Mouse (Mus musculus) kidney, adult 2 months (tissue): ENCODE results near the gene Tmem86a. TPM values are rescaled to one million over a fixed set of nuclear protein-coding genes. Genes with fewer than 3 reads are reported as not detected.

ENCODE experiments used
- DNase-seq: peaks from one replicate; pipeline ENCODE4 v3.0.0; 2021
- H3K27ac ChIP-seq: fragments of 200-500 bp; 2 replicates; pipeline ENCODE4 v1.5.1; 2012; ENCODE audit warnings: low read depth, low read length, control low read depth, inconsistent platforms; ENCODE audit not compliant: insufficient read depth
- H3K27me3 ChIP-seq: fragments of 200-500 bp; replicated peaks from 2 replicates; pipeline ENCODE4 v1.6.1; 2012; ENCODE audit warnings: mild to moderate bottlenecking, moderate library complexity, low read length, inconsistent platforms; ENCODE audit not compliant: control insufficient read depth, insufficient read depth
- H3K36me3 ChIP-seq: fragments of 200-500 bp; 2 replicates; pipeline ENCODE4 v1.6.1; 2012; ENCODE audit warnings: mild to moderate bottlenecking, moderate library complexity, low read length, inconsistent platforms; ENCODE audit not compliant: control insufficient read depth, insufficient read depth
- H3K4me1 ChIP-seq: fragments of 200-500 bp; 2 replicates; pipeline ENCODE4 v1.6.1; 2011; ENCODE audit warnings: low read length; ENCODE audit not compliant: control insufficient read depth, insufficient read depth
- H3K4me3 ChIP-seq: fragments of 200-500 bp; 2 replicates; pipeline ENCODE4 v1.5.1; 2011; ENCODE audit warnings: mild to moderate bottlenecking, low read depth, low read length, control low read depth; ENCODE audit not compliant: insufficient read depth
- CTCF ChIP-seq: fragments of 200-500 bp; conservative IDR thresholded peaks from 2 replicates; pipeline ENCODE4 v1.5.1; 2011; ENCODE audit warnings: low read depth, mild to moderate bottlenecking, control low read depth, low read length, moderate library complexity, mixed read lengths; ENCODE audit not compliant: insufficient read depth, insufficient read length
- POLR2A ChIP-seq: fragments of 200-500 bp; IDR thresholded peaks from one replicate; pipeline ENCODE4 v1.6.1; 2011; ENCODE audit warnings: low read depth, low read length, control low read depth
- WGBS: fragments of 180-500 bp; shearing (Covaris S2); methylation state at CpG from one replicate; pipeline ENCODE4 v1.1.7; 2018; 5-methylcytosine and 5-hydroxymethylcytosine counted together
- polyA plus RNA-seq: library from polyadenylated mRNA; depleted of rRNA; stranded (reverse); fragments of >200 nt; gene quantifications from 2 replicates; pipeline ENCODE4 v1.2.3, GENCODE M21; 2012

The Tmem86a gene
- polyA plus RNA-seq, 1 experiment: 97.0 TPM

GRCm38 (mm10) chr7:47008168-47008993, 42.0 kb upstream of the Tmem86a start, which contains the start of gene Spty2d1:
TSS of gene Spty2d1 (minus strand) at chr7:47008411.
- Histone ChIP-seq H3K4me3 (peak within 1 kb of the TSS; percentile 73), H3K36me3 (no peaks in the 10 kb centered on the region), H3K4me1 (peaks cover 9% of the 10 kb centered on the region), H3K27me3 (no peaks in the 10 kb centered on the region), H3K27ac (peak within 1 kb of the TSS; percentile 66)
- WGBS: under 1% methylated on average over 57 of the region's 57 CpGs
- peak; percentile 99 for DNase-seq
- 0 out of 2 replicates have a peak, but pooled peaks have one; percentile 17 for TF ChIP-seq CTCF
- TF ChIP-seq POLR2A: peak; percentile 72

GRCm38 (mm10) chr7:47013131-47013767, 37.2 kb upstream of the Tmem86a start:
- Histone ChIP-seq H3K27me3 (no peaks in the 10 kb centered on the region), H3K4me1 (peaks cover 3% of the 10 kb centered on the region; the same call in 1 of the 2 replicates), H3K27ac (no peak overlapping the region), H3K4me3 (no peak overlapping the region), H3K36me3 (no peaks in the 10 kb centered on the region)
- TF ChIP-seq POLR2A (no peak), CTCF (no peak)
- DNase-seq: no peak
- 27% methylated on average over 9 of the region's 9 CpGs for WGBS

- H3K4me1 ChIP-seq: no peaks in the 10 kb centered on the region; the same call in 1 of the 2 replicates
- no peaks in the 10 kb centered on the region for H3K27me3 ChIP-seq
- no peaks in the 10 kb centered on the region for H3K36me3 ChIP-seq
- WGBS: 50% methylated on average over 10 of the region's 11 CpGs
- no peak for TF ChIP-seq POLR2A
- no peak for TF ChIP-seq CTCF
- peak; percentile 61 for DNase-seq
- H3K27ac ChIP-seq: no peak overlapping the region
- no peak overlapping the region for H3K4me3 ChIP-seq
Measured at GRCm38 (mm10) chr7:47014564-47015389, 35.6 kb upstream of the Tmem86a start.

GRCm38 (mm10) chr7:47015390-47016065, 34.9 kb upstream of the Tmem86a start:
- 0 out of 2 replicates have a peak overlapping the region, but pooled peaks have one; percentile 0 for H3K27ac ChIP-seq
- DNase-seq: peak; percentile 96

DNA sequence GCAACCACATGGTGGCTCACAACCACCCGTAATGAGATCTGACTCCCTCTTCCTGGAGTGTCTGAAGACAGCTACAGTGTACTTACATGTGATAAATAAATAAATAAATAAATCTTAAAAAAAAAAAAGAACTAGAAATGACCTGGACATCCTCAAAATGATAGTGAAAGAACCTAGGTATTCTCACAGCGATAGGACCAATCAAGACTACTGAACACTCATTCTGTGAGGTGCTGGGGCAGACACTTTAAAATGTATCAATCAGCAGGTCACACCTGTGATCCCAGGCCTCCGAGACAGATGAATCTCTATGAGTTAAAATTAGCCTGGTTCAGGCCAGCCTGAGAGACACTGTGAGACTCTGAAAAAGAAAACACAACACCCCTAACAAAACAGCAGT, 33.8 kb upstream of the Tmem86a start:
- H3K27ac ChIP-seq: no peak overlapping the region
- H3K4me1 ChIP-seq: no peaks in the 10 kb centered on the region; the same call in 1 of the 2 replicates
- 70% methylated on average over 3 of the region's 3 CpGs for WGBS
- no peaks in the 10 kb centered on the region for H3K36me3 ChIP-seq
- no peaks in the 10 kb centered on the region for H3K27me3 ChIP-seq
- DNase-seq: no peak
- TF ChIP-seq POLR2A: no peak
- TF ChIP-seq CTCF: no peak
- no peak overlapping the region for H3K4me3 ChIP-seq

More at GRCm38 (mm10) chr7:47015390-47016065, 34.9 kb upstream of the Tmem86a start:
- WGBS: 7% methylated on average over 6 of the region's 6 CpGs
- TF ChIP-seq POLR2A (no peak), CTCF (peak; percentile 56)
- H3K36me3 ChIP-seq: no peaks in the 10 kb centered on the region
- H3K27me3 ChIP-seq: no peaks in the 10 kb centered on the region
- no peak overlapping the region for H3K4me3 ChIP-seq
- no peaks in the 10 kb centered on the region; the same call in 1 of the 2 replicates for H3K4me1 ChIP-seq

DNA sequence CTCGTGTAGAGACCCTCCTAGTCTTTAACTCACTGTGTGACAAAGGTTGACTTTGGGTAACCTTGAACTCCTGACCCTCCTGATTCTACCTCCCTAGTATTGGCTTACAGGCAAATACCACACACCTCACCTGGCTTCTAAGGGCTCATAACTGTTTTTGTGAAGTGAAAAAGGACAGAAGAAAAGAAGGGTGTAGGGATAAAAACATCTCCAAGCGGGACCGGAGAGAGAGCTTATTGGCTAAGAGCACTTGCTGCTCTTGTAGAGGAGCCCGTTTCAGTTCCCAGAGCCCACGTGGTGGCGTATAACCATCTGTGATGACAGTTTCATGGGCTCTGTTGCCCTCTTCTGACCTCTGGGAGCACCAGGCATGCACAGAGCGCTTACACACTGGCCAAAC, 33.3 kb upstream of the Tmem86a start:
- 52% methylated on average over 7 of the region's 7 CpGs for whole genome bisulfite sequencing
- no peaks in the 10 kb centered on the region for H3K36me3 ChIP-seq
- TF ChIP-seq CTCF (no peak), POLR2A (no peak)
- no peak for DNase-seq
- H3K27me3 ChIP-seq: no peaks in the 10 kb centered on the region
- H3K4me1 ChIP-seq: no peaks in the 10 kb centered on the region; the same call in 1 of the 2 replicates
- no peak overlapping the region for H3K27ac ChIP-seq
- no peak overlapping the region for H3K4me3 ChIP-seq
